Mouse (Mus musculus) liver, adult 2 months (tissue): ENCODE measurements around the gene Tbl2.

Source experiments
- CTCF ChIP-seq: fragments of 200-500 bp; IDR thresholded peaks from 2 replicates; pipeline ENCODE4 v1.5.1; 2011; ENCODE audit warnings: low read depth, low read length, control low read depth
- POLR2A ChIP-seq: fragments of 200-500 bp; IDR thresholded peaks from 2 replicates; pipeline ENCODE4 v1.6.1; 2011; ENCODE audit warnings: low read length, control low read depth; ENCODE audit not compliant: insufficient read depth; ENCODE audit errors: extremely low read depth

DNA sequence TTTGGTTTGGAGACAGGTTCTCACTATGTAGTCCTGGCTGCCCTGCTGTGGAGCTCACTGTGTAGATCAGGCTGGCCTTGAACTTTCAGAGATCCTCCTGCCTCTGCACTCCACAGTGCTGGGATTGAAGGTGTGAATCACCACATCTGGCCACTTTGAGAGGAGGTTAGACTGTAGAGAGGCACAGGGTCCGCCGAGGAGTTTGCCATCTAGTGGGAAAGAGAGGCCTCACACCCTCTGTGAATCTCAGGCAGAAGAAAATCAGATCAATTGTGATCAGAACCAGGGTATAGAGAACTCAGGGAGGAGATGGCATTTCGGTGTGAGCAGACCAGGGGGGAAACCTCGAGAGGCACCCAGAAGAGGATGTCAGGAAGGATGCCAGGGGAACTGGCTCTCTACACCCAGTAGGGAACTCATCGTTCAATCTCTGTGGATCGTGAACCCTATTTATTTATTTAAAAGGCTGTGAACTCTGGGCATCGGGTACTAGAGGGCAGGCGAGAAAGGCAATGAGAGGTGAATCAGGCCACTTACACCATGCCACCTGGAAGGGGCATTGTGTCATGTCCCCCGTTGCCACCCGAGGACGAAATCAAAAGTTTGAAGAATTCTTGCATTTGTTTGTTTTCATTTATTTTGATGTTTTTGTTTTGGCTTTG lies 45.3 kb upstream of the Tbl2 start:
- peak; percentile 48 for TF ChIP-seq CTCF
- no peak for TF ChIP-seq POLR2A
